Mouse (Mus musculus): Measurements from ENCODE around the gene Muc16. TPM values are rescaled to one million over a fixed set of nuclear protein-coding genes. Genes with fewer than 3 reads are reported as not detected.

Muc16 gene
- 0.13 and 0.39 TPM in 2 replicates for polyA plus RNA-seq (2015; fragmentation: Nextera tagmentation; extraction: Ambion mirVana)

GRCm38 (mm10) chr9:18674480-18675154 is at the start of gene Muc16:
Gene Muc16 (minus strand): TSS chr9:18674530.
- no peak within 1 kb of the TSS for H3K9ac ChIP-seq (replicated peaks; ENCODE audit: low read length)
- H3K4me2 ChIP-seq (replicated peaks; ENCODE audit: low read depth, low read length), result no peak within 1 kb of the TSS
- 80% methylated on average over 4 of the region's 4 CpGs for WGBS
- no peak for ATAC-seq (ENCODE audit: low FRiP score, low TSS enrichment)
- H3K36me3 ChIP-seq (ENCODE audit: insufficient read depth, low read length), result no peaks in the 10 kb centered on the region
- H3K4me1 ChIP-seq (ENCODE audit: insufficient read depth, low read length), result no peaks in the 10 kb centered on the region
- H3K27ac ChIP-seq (ENCODE audit: low read length), result no peak within 1 kb of the TSS
- no peaks in the 10 kb centered on the region for H3K27me3 ChIP-seq (ENCODE audit: insufficient read depth, low read length)
- H3K9me3 ChIP-seq (ENCODE audit: low read length), result no peaks in the 10 kb centered on the region
- no peak within 1 kb of the TSS for H3K4me3 ChIP-seq (ENCODE audit: low read length)

DNA sequence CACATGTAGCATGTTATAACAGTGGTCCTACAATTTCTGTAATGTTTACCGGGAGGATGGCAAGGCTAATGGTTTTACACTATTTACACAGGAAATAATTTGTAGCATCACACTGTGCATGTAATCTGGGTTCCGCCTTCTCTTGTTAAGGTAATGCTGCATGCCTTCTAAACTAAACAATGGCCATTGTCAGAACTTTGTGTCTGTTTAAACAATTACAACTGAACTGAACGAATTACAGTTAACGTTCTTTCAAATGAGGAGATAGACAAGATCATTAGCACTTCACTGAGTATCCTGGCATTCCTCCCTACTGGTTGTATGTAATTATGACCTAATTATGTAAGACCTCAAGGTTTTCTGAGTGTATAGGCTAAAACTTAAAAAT is 48.4 kb upstream of the Muc16 start:
- no peak overlapping the region for H3K4me3 ChIP-seq (ENCODE audit: low read length)
- no peaks in the 10 kb centered on the region for H3K9me3 ChIP-seq (ENCODE audit: low read length)
- no peak overlapping the region for H3K4me2 ChIP-seq (replicated peaks; ENCODE audit: low read depth, low read length)
- H3K27me3 ChIP-seq (ENCODE audit: insufficient read depth, low read length), result no peaks in the 10 kb centered on the region
- H3K9ac ChIP-seq (replicated peaks; ENCODE audit: low read length), result no peak overlapping the region
- no peak overlapping the region for H3K27ac ChIP-seq (ENCODE audit: low read length)
- H3K4me1 ChIP-seq (ENCODE audit: insufficient read depth, low read length), result 0 out of 2 replicates have a peak, but pooled peaks cover 3% of the 10 kb centered on the region
- no peaks in the 10 kb centered on the region for H3K36me3 ChIP-seq (ENCODE audit: insufficient read depth, low read length)
- WGBS, result 43% methylated on average over 4 of the region's 4 CpGs
- ATAC-seq (ENCODE audit: low FRiP score, low TSS enrichment), result no peak

- no peaks in the 10 kb centered on the region for H3K36me3 ChIP-seq (ENCODE audit: insufficient read depth, low read length)
- H3K27me3 ChIP-seq (ENCODE audit: insufficient read depth, low read length), result no peaks in the 10 kb centered on the region
- H3K9me3 ChIP-seq (ENCODE audit: low read length), result no peaks in the 10 kb centered on the region
- peak; percentile 87 for ATAC-seq (ENCODE audit: low FRiP score, low TSS enrichment)
- peak overlapping the region; percentile 37 for H3K27ac ChIP-seq (ENCODE audit: low read length)
- no peak overlapping the region for H3K9ac ChIP-seq (replicated peaks; ENCODE audit: low read length)
- H3K4me1 ChIP-seq (ENCODE audit: insufficient read depth, low read length), result 0 out of 2 replicates have a peak, but pooled peaks cover 3% of the 10 kb centered on the region
- no peak overlapping the region for H3K4me3 ChIP-seq (ENCODE audit: low read length)
- WGBS, result 20% methylated on average over 6 of the region's 6 CpGs
- H3K4me2 ChIP-seq (replicated peaks; ENCODE audit: low read depth, low read length), result no peak overlapping the region
Observed at GRCm38 (mm10) chr9:18721931-18722711, 47.8 kb upstream of the Muc16 start.

- no peak overlapping the region for H3K4me2 ChIP-seq (replicated peaks; ENCODE audit: low read depth, low read length)
- no peak for ATAC-seq (ENCODE audit: low FRiP score, low TSS enrichment)
- H3K36me3 ChIP-seq (ENCODE audit: insufficient read depth, low read length), result no peaks in the 10 kb centered on the region
- 0 out of 2 replicates have a peak overlapping the region, but pooled peaks have one; percentile 37 for H3K27ac ChIP-seq (ENCODE audit: low read length)
- 0 out of 2 replicates have a peak, but pooled peaks cover 3% of the 10 kb centered on the region for H3K4me1 ChIP-seq (ENCODE audit: insufficient read depth, low read length)
- 14% methylated on average over 2 of the region's 2 CpGs for WGBS
- no peak overlapping the region for H3K4me3 ChIP-seq (ENCODE audit: low read length)
- no peak overlapping the region for H3K9ac ChIP-seq (replicated peaks; ENCODE audit: low read length)
- no peaks in the 10 kb centered on the region for H3K27me3 ChIP-seq (ENCODE audit: insufficient read depth, low read length)
- H3K9me3 ChIP-seq (ENCODE audit: low read length), result no peaks in the 10 kb centered on the region
Observed at GRCm38 (mm10) chr9:18721011-18721410, 46.7 kb upstream of the Muc16 start.

- Histone ChIP-seq H3K9ac (replicated peaks; ENCODE audit: low read length) (no peak overlapping the region), H3K4me2 (replicated peaks; ENCODE audit: low read depth, low read length) (no peak overlapping the region), H3K27me3 (ENCODE audit: insufficient read depth, low read length) (no peaks in the 10 kb centered on the region), H3K9me3 (ENCODE audit: low read length) (no peaks in the 10 kb centered on the region), H3K27ac (ENCODE audit: low read length) (no peak overlapping the region), H3K4me1 (ENCODE audit: insufficient read depth, low read length) (no peaks in the 10 kb centered on the region), H3K36me3 (ENCODE audit: insufficient read depth, low read length) (no peaks in the 10 kb centered on the region), H3K4me3 (ENCODE audit: low read length) (no peak overlapping the region)
- ATAC-seq (ENCODE audit: low FRiP score, low TSS enrichment), result no peak
Observed at GRCm38 (mm10) chr9:18705628-18706027, 31.3 kb upstream of the Muc16 start.

DNA sequence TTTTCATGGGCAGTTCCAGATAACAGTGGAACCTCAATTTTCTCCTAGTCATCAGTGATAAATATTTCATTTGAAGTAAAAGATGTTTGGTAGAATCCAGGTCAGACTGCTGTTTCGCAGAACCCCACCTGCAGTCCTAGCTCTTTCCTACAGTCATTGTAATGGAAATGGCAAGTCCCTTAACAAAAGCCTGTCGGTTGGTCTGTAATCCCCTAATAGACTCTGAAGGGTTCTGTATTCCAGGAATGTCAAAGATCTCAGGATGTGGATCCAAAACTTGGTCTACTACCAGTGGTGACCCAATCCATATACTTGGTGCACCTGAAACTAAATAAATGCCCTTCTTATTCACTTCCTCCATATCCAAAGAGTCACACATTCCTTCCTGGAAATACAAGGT is 76.0 kb downstream of the Muc16 start:
- Histone ChIP-seq H3K27ac (ENCODE audit: low read length) (no peak overlapping the region), H3K36me3 (ENCODE audit: insufficient read depth, low read length) (no peaks in the 10 kb centered on the region), H3K9ac (replicated peaks; ENCODE audit: low read length) (no peak overlapping the region), H3K4me3 (ENCODE audit: low read length) (no peak overlapping the region), H3K9me3 (ENCODE audit: low read length) (no peaks in the 10 kb centered on the region), H3K4me2 (replicated peaks; ENCODE audit: low read depth, low read length) (no peak overlapping the region), H3K4me1 (ENCODE audit: insufficient read depth, low read length) (no peaks in the 10 kb centered on the region), H3K27me3 (ENCODE audit: insufficient read depth, low read length) (no peaks in the 10 kb centered on the region)
- ATAC-seq (ENCODE audit: low FRiP score, low TSS enrichment), result no peak
- 54% methylated on average over 2 of the region's 2 CpGs for WGBS

DNA sequence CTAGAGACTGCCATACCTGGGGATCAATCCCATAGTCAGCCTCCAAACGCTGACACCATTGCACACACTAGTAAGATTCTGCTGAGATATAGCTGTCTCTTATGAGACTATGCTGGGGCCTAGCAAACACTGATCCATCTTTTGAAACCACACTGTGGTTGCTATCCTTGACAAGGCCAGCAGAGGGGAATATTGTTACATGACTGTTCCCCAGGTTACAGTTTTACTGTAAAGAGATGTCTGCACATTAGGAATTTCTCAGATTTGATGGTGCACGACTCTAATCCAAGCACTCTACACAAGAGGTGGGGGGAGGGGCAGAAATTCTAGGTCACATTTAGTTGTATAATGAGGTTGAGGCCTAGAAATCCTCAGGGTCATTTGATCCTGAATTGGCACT is 166.2 kb downstream of the Muc16 start:
- Histone ChIP-seq H3K4me3 (ENCODE audit: low read length) (no peak overlapping the region), H3K36me3 (ENCODE audit: insufficient read depth, low read length) (no peaks in the 10 kb centered on the region), H3K4me1 (ENCODE audit: insufficient read depth, low read length) (no peaks in the 10 kb centered on the region), H3K9ac (replicated peaks; ENCODE audit: low read length) (no peak overlapping the region), H3K27ac (ENCODE audit: low read length) (no peak overlapping the region), H3K27me3 (ENCODE audit: insufficient read depth, low read length) (no peaks in the 10 kb centered on the region), H3K4me2 (replicated peaks; ENCODE audit: low read depth, low read length) (no peak overlapping the region), H3K9me3 (ENCODE audit: low read length) (no peaks in the 10 kb centered on the region)
- 42% methylated on average over 2 of the region's 2 CpGs for WGBS
- ATAC-seq (ENCODE audit: low FRiP score, low TSS enrichment), result no peak

DNA sequence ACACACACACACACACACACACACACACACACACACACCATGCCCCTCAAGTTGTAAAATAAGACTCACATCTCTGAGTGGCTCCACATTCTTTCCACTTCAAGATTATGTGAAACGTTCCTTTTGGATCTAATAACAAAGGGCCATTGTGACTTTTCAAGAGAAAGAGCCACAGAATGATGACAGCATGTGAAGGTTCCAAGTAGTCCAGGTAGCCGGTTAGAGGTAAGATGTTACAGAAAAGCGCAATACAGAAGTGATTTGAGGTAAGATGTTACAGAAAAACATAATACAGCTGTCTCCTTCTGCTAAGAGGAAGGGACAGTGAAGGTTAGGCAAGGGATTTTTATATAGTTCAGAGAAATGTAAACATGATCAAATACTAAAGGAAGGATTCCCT is 196.2 kb downstream of the Muc16 start, which contains the start of the genes Zfp558 and Mbd3l1:
Gene Zfp558 (minus strand): TSS at position 101 of the 400 bp plus-strand sequence.
Gene Mbd3l1 (plus strand): TSS at position 192 of the 400 bp plus-strand sequence.
- Histone ChIP-seq H3K27me3 (ENCODE audit: insufficient read depth, low read length) (no peaks in the 10 kb centered on the region; the same call in 1 of the 2 replicates), H3K9ac (replicated peaks; ENCODE audit: low read length) (no peak within 1 kb of the TSS), H3K4me2 (replicated peaks; ENCODE audit: low read depth, low read length) (no peak within 1 kb of the TSS), H3K27ac (ENCODE audit: low read length) (no peak within 1 kb of the TSS), H3K9me3 (ENCODE audit: low read length) (no peaks in the 10 kb centered on the region), H3K4me3 (ENCODE audit: low read length) (no peak within 1 kb of the TSS), H3K4me1 (ENCODE audit: insufficient read depth, low read length) (no peaks in the 10 kb centered on the region; the same call in 1 of the 2 replicates), H3K36me3 (ENCODE audit: insufficient read depth, low read length) (no peaks in the 10 kb centered on the region)
- 77% methylated on average over 3 of the region's 3 CpGs for WGBS
- ATAC-seq (ENCODE audit: low FRiP score, low TSS enrichment), result no peak

DNA sequence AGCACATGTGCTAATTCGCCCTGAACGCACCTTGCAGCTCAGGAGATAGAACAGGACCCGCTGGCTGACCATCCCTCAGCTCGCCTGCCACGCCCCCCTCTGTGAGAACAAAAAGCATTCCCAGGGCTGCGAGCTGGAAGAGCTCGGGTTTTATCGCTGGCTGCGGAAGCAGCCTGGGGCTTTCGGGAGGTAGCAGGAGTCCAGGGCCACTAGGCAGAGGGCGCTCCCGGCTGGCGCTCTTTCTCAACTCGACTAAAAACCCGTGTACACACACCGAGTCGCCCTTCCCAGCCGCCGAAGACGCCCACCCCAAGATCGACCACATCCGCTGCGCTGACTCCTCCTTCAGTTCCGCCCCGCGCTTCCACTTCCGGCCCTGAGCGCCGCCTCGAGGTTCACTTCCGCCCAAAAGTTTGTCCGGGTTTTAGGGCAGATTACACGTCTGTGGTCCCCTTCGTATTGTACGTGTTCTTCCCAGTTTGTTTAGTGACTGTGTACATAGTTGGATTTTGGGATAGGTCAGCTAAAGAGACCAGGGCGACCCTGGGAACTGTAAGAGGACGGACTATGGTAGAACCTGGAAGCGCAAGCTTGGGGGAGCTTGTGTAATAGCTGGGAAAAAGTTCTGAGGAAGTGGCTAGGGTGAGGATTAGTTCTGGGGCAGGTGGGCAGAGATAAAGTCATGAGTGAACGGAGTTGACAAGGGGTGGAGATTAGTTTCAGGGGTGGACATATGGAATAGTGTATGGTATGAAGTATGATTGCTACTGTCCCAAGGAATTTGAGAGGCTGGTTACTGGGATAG is 200.8 kb downstream of the Muc16 start:
- peaks cover 5% of the 10 kb centered on the region for H3K4me1 ChIP-seq (ENCODE audit: insufficient read depth, low read length)
- H3K4me3 ChIP-seq (ENCODE audit: low read length), result peak overlapping the region; percentile 70
- WGBS, result 5% methylated on average over 39 of the region's 39 CpGs
- H3K9me3 ChIP-seq (ENCODE audit: low read length), result no peaks in the 10 kb centered on the region
- no peaks in the 10 kb centered on the region; the same call in 1 of the 2 replicates for H3K27me3 ChIP-seq (ENCODE audit: insufficient read depth, low read length)
- H3K4me2 ChIP-seq (replicated peaks; ENCODE audit: low read depth, low read length), result peak overlapping the region; percentile 79
- H3K36me3 ChIP-seq (ENCODE audit: insufficient read depth, low read length), result 0 out of 2 replicates have a peak, but pooled peaks cover 2% of the 10 kb centered on the region
- ATAC-seq (ENCODE audit: low FRiP score, low TSS enrichment), result peak; percentile 99
- H3K9ac ChIP-seq (replicated peaks; ENCODE audit: low read length), result peak overlapping the region; percentile 78
- H3K27ac ChIP-seq (ENCODE audit: low read length), result peak overlapping the region; percentile 93
